Mouse (Mus musculus) heart, embryonic 13.5 days (tissue): ENCODE measurements at regions not wholly inside any gene's neighbourhood (a gene's known extent, or its start where the extent isn't known, plus 50 kb on each side); places are given as distances from the start of the nearest gene placed in this dataset.

ENCODE experiments used
- ATAC-seq: fragments of 200-750 bp; cut with Nextera tagmentation; 2 replicates; pipeline ENCODE4 v1.8.0; 2017; ENCODE audit warnings: moderate TSS enrichment; ENCODE audit not compliant: insufficient number of reproducible peaks, low FRiP score, low TSS enrichment; ENCODE audit errors: extremely low read depth
- H3K27ac ChIP-seq: fragments of 300-500 bp; sonication (generic); replicated peaks from 2 replicates; pipeline ENCODE4 v1.5.1; 2015; ENCODE audit warnings: moderate library complexity, mild to moderate bottlenecking, inconsistent platforms
- H3K27me3 ChIP-seq: fragments of 300-500 bp; sonication (generic); replicated peaks from 2 replicates; pipeline ENCODE4 v1.6.1; 2015; ENCODE audit warnings: mild to moderate bottlenecking, inconsistent platforms
- H3K36me3 ChIP-seq: fragments of 300-500 bp; sonication (generic); 2 replicates; pipeline ENCODE4 v1.6.1; 2015; ENCODE audit warnings: mild to moderate bottlenecking, inconsistent platforms
- H3K4me1 ChIP-seq: fragments of 300-500 bp; sonication (generic); 2 replicates; pipeline ENCODE4 v1.6.1; 2015; ENCODE audit warnings: inconsistent platforms
- H3K4me2 ChIP-seq: fragments of 300-500 bp; sonication (generic); 2 replicates; pipeline ENCODE4 v1.6.1; 2015; ENCODE audit warnings: inconsistent platforms, mild to moderate bottlenecking, moderate library complexity
- H3K4me3 ChIP-seq: fragments of 300-500 bp; sonication (generic); 2 replicates; pipeline ENCODE4 v1.5.1; 2015; ENCODE audit warnings: moderate library complexity, mild to moderate bottlenecking, inconsistent platforms
- H3K9ac ChIP-seq: fragments of 300-500 bp; sonication (generic); 2 replicates; pipeline ENCODE4 v1.6.1; 2015; ENCODE audit warnings: inconsistent platforms, mild to moderate bottlenecking, moderate library complexity
- H3K9me3 ChIP-seq: fragments of 300-500 bp; sonication (generic); 2 replicates; pipeline ENCODE4 v1.6.1; 2016; ENCODE audit warnings: inconsistent platforms
- WGBS: fragments of 180-500 bp; shearing (Covaris S2); methylation state at CpG from one replicate; pipeline ENCODE4 v1.1.7; 2015; ENCODE audit warnings: mixed read lengths; 5-methylcytosine and 5-hydroxymethylcytosine counted together

GRCm38 (mm10) chr3:58327721-58328120, 86.8 kb upstream of the Tsc22d2 start:
- ATAC-seq = no peak
- Histone ChIP-seq H3K27ac (no peak overlapping the region), H3K36me3 (no peaks in the 10 kb centered on the region), H3K4me1 (peaks cover 6% of the 10 kb centered on the region), H3K9ac (no peak overlapping the region), H3K9me3 (no peaks in the 10 kb centered on the region), H3K27me3 (no peaks in the 10 kb centered on the region), H3K4me2 (no peak overlapping the region), H3K4me3 (no peak overlapping the region)
- 69% methylated on average over 2 of the region's 2 CpGs for WGBS

DNA sequence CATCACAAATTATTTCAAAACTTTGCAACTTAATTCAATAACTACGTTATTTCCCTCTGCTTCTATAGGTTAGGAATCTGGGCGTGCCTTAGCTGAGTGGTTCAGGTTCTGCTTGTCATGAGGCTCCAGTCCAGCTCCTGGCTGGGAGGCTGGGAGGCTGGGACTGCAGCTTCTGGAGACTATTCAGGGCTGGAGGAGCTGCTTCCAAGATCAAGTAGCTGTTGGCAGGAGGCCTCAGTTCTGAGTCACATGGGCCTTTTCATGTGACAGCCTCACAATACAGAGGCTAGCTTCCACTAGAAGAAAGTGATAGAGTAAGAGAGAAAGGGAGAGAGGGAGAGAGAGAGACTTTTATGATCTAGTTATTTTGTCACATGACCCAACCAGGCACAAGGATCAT, 84.3 kb upstream of the Tsc22d2 start:
- Histone ChIP-seq H3K4me1 (peaks cover 30% of the 10 kb centered on the region), H3K36me3 (no peaks in the 10 kb centered on the region), H3K4me2 (no peak overlapping the region), H3K4me3 (no peak overlapping the region), H3K27me3 (no peaks in the 10 kb centered on the region), H3K9me3 (no peaks in the 10 kb centered on the region), H3K9ac (no peak overlapping the region), H3K27ac (peak overlapping the region; percentile 20; the same call in 1 of the 2 replicates)
- 40% methylated on average over 2 of the region's 2 CpGs for WGBS
- no peak for ATAC-seq

DNA sequence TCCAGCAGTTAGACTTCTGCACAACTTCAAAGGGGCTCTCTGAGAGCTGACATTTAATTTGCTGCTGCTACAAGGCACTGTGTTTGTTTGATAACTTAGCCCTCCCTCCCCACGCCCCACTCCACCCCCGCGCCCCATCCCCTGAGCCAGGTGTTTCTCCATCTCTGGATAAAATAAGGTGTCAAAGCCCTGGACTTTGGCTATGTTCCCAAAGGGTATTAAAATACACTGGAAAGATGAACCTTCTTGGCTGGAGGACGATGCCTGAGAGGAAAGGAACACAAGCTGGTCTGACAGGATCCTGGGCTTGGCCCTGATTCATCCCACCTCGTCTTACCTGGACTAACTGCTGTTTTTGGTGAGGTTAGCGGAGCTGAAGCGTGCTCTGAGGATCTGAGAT, 80.5 kb upstream of the Tsc22d2 start:
- H3K36me3 ChIP-seq = no peaks in the 10 kb centered on the region
- WGBS = 36% methylated on average over 7 of the region's 7 CpGs
- H3K4me2 ChIP-seq = peak overlapping the region; percentile 58
- no peaks in the 10 kb centered on the region for H3K9me3 ChIP-seq
- peak overlapping the region; percentile 30 for H3K4me3 ChIP-seq
- H3K27ac ChIP-seq = peak overlapping the region; percentile 70
- H3K27me3 ChIP-seq = no peaks in the 10 kb centered on the region
- H3K9ac ChIP-seq = peak overlapping the region; percentile 62
- H3K4me1 ChIP-seq = peaks cover 51% of the 10 kb centered on the region
- ATAC-seq = no peak; the same call in 1 of the 2 replicates

GRCm38 (mm10) chr3:58335277-58335676, 79.2 kb upstream of the Tsc22d2 start:
- Histone ChIP-seq H3K4me3 (no peak overlapping the region), H3K9ac (no peak overlapping the region), H3K4me2 (no peak overlapping the region), H3K9me3 (no peaks in the 10 kb centered on the region), H3K4me1 (peaks cover 51% of the 10 kb centered on the region), H3K36me3 (no peaks in the 10 kb centered on the region), H3K27ac (no peak overlapping the region), H3K27me3 (no peaks in the 10 kb centered on the region)
- WGBS = 76% methylated on average over 6 of the region's 6 CpGs
- no peak for ATAC-seq

DNA sequence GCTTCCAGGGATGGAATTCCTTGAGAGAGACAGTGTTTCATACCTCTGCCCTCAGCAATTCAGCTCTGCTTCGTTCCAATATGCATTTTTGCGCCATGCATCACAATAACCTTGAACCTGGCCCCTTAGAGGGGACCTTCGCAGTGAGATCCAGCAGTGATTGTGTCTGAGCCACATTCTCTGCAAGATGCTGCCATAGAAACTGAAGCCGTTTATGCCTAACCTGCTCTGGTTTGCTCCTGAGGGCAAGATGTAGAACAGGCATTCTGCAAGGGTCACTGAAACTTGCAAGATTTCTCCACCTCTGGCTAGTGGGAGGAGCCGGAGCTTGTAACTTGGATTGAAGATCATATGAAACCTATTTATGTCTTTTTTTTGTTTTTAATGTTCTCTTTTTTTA, 78.4 kb upstream of the Tsc22d2 start:
- Histone ChIP-seq H3K27ac (no peak overlapping the region; the same call in 1 of the 2 replicates), H3K9ac (no peak overlapping the region), H3K4me1 (peaks cover 49% of the 10 kb centered on the region), H3K9me3 (no peaks in the 10 kb centered on the region), H3K27me3 (no peaks in the 10 kb centered on the region), H3K4me2 (no peak overlapping the region), H3K4me3 (no peak overlapping the region), H3K36me3 (no peaks in the 10 kb centered on the region)
- no peak for ATAC-seq
- WGBS = 54% methylated on average over 5 of the region's 5 CpGs

DNA sequence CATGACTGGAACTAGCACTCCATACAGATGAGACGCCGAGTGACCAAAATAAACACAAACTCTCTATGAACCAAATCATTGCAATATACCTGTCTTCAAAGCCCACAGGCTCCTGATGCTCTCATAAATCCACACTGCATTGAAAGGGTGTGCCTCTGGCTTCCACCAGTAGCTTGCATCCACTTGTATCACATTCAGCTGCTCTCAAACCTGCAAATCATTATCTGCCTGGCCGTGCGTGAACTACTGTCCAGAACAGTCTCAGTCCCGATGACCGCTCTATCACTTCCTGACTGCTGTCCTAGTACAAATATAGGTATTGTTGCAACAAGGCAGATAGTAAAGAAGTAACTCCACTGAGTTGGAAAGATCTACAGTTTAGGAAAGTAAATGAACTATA, 77.9 kb upstream of the Tsc22d2 start:
- no peaks in the 10 kb centered on the region for H3K27me3 ChIP-seq
- no peaks in the 10 kb centered on the region for H3K9me3 ChIP-seq
- no peaks in the 10 kb centered on the region for H3K36me3 ChIP-seq
- no peak overlapping the region; the same call in 1 of the 2 replicates for H3K27ac ChIP-seq
- no peak overlapping the region for H3K4me3 ChIP-seq
- 0 out of 2 replicates have a peak overlapping the region, but pooled peaks have one; percentile 4 for H3K9ac ChIP-seq
- WGBS = 52% methylated on average over 6 of the region's 6 CpGs
- ATAC-seq = no peak
- no peak overlapping the region for H3K4me2 ChIP-seq
- peaks cover 52% of the 10 kb centered on the region for H3K4me1 ChIP-seq

DNA sequence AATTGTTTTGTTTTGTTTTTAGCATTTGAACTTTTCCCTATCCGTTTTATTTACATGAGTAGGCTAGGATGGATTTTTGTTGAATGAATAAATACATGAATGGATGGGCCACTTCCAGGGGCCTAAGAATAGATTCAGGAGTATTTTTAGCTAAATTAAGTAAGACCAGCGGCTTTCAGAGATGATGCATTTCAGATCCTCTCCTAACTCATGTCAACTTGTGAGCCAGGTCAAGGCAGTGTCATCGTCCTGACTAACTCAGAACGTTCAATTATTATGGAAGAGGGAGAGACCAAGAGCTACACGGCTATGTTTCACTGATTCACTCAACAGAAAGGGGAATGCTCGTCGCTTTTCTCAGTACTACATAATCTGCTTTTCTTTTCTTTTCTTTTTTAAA, 75.5 kb upstream of the Tsc22d2 start:
- H3K27me3 ChIP-seq = no peaks in the 10 kb centered on the region
- no peak overlapping the region for H3K27ac ChIP-seq
- H3K9me3 ChIP-seq = no peaks in the 10 kb centered on the region
- H3K9ac ChIP-seq = no peak overlapping the region
- WGBS = 65% methylated on average over 7 of the region's 7 CpGs
- no peaks in the 10 kb centered on the region for H3K36me3 ChIP-seq
- no peak overlapping the region for H3K4me2 ChIP-seq
- no peak for ATAC-seq
- H3K4me1 ChIP-seq = peaks cover 39% of the 10 kb centered on the region
- no peak overlapping the region for H3K4me3 ChIP-seq

DNA sequence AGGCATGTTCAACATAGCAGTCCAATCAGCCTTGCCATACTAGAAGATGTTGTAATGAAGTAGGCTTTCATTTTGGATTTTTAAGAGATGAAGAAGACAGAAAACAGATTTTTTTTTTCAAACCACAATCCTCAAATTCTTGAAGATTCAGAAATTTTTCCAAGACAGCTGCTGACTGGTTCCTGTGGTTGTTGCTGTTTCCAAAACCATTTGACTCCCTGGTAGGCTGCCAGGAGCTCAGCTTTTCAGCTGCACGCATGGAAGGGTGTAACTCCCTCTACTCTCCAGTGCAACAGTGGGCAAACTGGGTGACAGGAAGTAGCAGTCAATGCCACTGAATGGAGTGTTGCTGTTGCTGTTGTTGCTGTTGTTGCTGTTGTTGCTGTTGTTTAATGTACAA, 72.4 kb upstream of the Tsc22d2 start:
- H3K4me2 ChIP-seq = no peak overlapping the region
- peaks cover 8% of the 10 kb centered on the region for H3K4me1 ChIP-seq
- no peaks in the 10 kb centered on the region for H3K9me3 ChIP-seq
- no peak overlapping the region for H3K4me3 ChIP-seq
- H3K36me3 ChIP-seq = no peaks in the 10 kb centered on the region
- no peaks in the 10 kb centered on the region for H3K27me3 ChIP-seq
- no peak overlapping the region for H3K9ac ChIP-seq
- H3K27ac ChIP-seq = no peak overlapping the region
- no peak for ATAC-seq
- 70% methylated on average over 1 of the region's 1 CpGs for WGBS

DNA sequence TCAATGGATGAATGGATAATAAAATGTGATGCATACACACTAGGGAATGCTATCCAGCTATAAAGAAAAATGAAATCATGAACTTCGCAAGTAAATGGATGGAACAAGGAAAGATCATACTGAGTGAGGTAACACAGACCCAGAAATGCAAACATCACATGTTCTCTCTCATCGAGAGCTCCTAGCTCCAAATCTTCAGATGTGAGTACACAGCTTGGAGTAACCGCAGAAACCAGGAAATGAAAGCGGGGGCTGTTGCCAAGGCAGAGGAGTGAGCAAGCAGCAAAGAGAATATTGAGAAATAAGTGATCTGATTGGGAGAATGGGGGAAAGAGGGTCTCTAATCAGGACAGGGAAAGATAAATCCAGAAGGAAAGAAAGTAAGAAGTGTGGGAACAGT, 52.0 kb upstream of the Tsc22d2 start:
- ATAC-seq = no peak
- Histone ChIP-seq H3K4me1 (peaks cover 22% of the 10 kb centered on the region), H3K36me3 (no peaks in the 10 kb centered on the region), H3K4me3 (no peak overlapping the region), H3K4me2 (no peak overlapping the region), H3K9ac (no peak overlapping the region), H3K9me3 (no peaks in the 10 kb centered on the region), H3K27ac (no peak overlapping the region), H3K27me3 (no peaks in the 10 kb centered on the region)
- 58% methylated on average over 4 of the region's 4 CpGs for WGBS

DNA sequence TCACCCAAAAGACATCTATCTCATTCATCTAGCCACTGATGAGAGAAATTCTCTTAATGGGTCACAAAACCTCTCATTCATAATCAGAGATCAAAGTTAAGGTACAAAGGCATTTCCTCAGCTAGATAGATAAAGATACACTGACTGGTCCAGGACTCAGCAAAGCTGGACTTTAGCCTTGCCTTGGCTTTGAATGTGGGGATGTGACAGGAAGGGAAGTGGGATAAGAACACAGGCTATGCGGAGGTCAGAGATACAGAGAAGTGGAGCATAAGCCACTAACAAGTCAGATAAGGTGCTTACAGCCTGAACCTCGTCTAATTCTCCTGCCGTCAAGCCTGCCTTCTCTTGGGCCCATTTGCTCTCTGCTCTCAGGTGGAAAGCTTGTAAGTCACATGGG, 50.0 kb upstream of the Tsc22d2 start:
- H3K9me3 ChIP-seq = no peaks in the 10 kb centered on the region
- H3K4me2 ChIP-seq = no peak overlapping the region
- H3K36me3 ChIP-seq = no peaks in the 10 kb centered on the region
- H3K4me1 ChIP-seq = peaks cover 28% of the 10 kb centered on the region
- WGBS = 10% methylated on average over 3 of the region's 3 CpGs
- H3K4me3 ChIP-seq = no peak overlapping the region
- no peak for ATAC-seq
- no peak overlapping the region for H3K9ac ChIP-seq
- H3K27me3 ChIP-seq = no peaks in the 10 kb centered on the region
- H3K27ac ChIP-seq = no peak overlapping the region; the same call in 1 of the 2 replicates
